Mouse (Mus musculus): ENCODE results near the gene Gbp2b. TPM values are rescaled to one million over a fixed set of nuclear protein-coding genes. Genes with fewer than 3 reads are reported as not detected.

Gbp2b gene
- 1 to 10 TPM; 1.1 to 1.7 TPM for total RNA-seq (2023)

DNA sequence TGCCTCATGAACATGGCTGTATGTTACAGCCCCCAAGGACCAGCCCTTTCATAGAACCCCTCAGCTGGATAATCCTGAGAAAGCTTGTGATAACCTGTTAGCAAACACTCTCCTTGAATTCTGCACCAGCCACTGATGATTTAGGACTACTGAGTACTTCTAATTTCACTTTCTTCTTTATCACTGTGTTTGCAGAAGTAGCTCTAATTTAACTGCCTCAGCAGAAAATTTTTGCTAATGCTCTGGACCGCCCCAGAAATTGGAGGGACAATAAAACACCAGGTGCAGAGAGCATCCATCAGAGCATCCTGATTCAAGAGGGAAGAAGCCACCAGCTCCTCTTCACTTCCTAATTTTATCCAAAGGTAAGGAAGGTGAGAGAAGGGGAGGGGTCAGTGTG, at the start of gene Gbp2b:
Gene Gbp2b, plus strand, starts transcription at position 301 of the 400 bp plus-strand sequence.

GRCm38 (mm10) chr3:142559632-142560228, 34.9 kb upstream of the Gbp2b start, which contains the start of gene Gbp3:
Gene Gbp3 (plus strand): TSS chr3:142560026.

DNA sequence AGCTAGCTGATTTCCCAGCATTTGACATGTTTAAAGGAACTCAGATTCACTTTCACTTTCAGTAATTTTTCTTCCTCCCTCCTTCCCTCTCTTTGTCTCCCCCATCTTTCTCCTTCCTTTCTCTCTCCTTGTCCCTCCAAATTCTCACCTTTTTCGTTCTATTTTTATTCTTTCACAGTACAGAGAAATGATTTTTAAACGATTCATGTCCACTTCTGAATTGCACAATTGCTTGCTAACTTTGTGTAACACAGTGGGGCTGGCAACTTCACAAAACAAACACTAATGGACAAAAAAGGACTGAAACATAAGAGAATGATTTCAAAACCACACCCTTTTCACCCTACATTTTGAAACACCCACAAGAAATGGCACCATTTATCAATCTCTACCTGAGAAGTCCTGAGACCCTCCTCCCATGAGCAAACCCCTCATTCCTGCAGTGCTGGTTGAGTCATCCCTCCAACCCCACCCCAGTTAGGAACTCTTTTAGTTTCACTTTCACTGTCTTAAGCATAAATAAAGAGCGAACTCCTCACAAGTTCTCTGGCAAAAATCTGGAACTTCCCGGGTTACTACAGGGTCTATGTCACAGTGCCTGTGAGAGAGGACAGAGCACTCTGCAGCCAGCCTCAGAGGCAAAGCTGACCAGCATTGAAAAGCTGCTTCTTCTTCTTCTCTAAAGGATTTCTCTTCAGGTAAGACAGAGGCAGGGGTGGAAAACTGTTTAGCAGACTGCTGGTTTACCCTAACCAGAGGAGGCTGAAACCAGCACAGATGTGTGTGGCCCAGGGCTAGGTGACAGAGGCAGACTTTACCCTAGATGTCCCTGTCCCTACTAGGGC, 25.7 kb downstream of the Gbp2b start, which contains the start of gene Gbp2:
Gene Gbp2, plus strand, starts transcription at position 492 of the 845 bp plus-strand sequence.

Other genes starting within 250 kb of the Gbp2b start
- gene Pdlim5, start 199.2 kb upstream of the Gbp2b start, total RNA-seq (2023) = 100 to 1,000 TPM; 109 to 116 TPM
- gene Gbp5, start 100.9 kb upstream of the Gbp2b start, total RNA-seq (2023) = 10 to 100 TPM; 23.4 to 24.3 TPM
- gene Gbp7, start 64.5 kb upstream of the Gbp2b start, total RNA-seq (2023) = 10 to 100 TPM; 10.9 to 14.5 TPM
- 10 to 100 TPM; 29.8 to 31.2 TPM for gene Gbp3, start 34.8 kb upstream of the Gbp2b start, total RNA-seq (2023)
- gene Gbp2, start 25.8 kb downstream of the Gbp2b start, total RNA-seq (2023) = 10 to 100 TPM; 21.7 to 24.8 TPM
- 1 to 10 TPM; 5.5 to 6.8 TPM for gene Kyat3, start 106.2 kb downstream of the Gbp2b start, total RNA-seq (2023)
- gene Gtf2b, start 170.2 kb downstream of the Gbp2b start, total RNA-seq (2023) = 10 to 100 TPM; 71.9 to 76.9 TPM